Comparison of ENCODE assay signal across 9 mouse cellular contexts in genomic region chr6:45026011-45026682, GRCm38 (mm10). TPM values are rescaled to one million over a fixed set of nuclear protein-coding genes. Genes with fewer than 3 reads are reported as not detected.
DNase-seq lines count a peak whose midpoint lies in the region; ATAC-seq and TF ChIP-seq lines count a peak whose summit lies in the region.
"Had no signal": no experiment of that assay in that cellular context is flagged by ENCODE, and none has a peak within 500 bp of the region (broad histone marks: within the 10 kb centered on the region; RNA-seq: fewer than 3 reads in every experiment).

No protein-coding gene starts in this region.

- no peak overlapping the region for H3K9ac ChIP-seq in hindbrain, embryonic 11.5 days (ENCODE audit: low read depth, low read length)
- no peak overlapping the region for H3K9ac ChIP-seq in midbrain, embryonic 14.5 days (replicated peaks; ENCODE audit: low read length)
- H3K9ac ChIP-seq: heart, embryonic 15.5 days had no signal

- H3K36me3 ChIP-seq in hindbrain, embryonic 11.5 days (ENCODE audit: control insufficient read depth, insufficient read depth, low read length) = no peaks in the 10 kb centered on the region
- H3K36me3 ChIP-seq in midbrain, embryonic 14.5 days (ENCODE audit: control insufficient read depth, insufficient read depth, low read length) = no peaks in the 10 kb centered on the region
- H3K36me3 ChIP-seq: heart, embryonic 15.5 days had no signal

- ATAC-seq in hindbrain, embryonic 11.5 days (ENCODE audit: low FRiP score) = peak; percentile 84
- ATAC-seq in midbrain, embryonic 14.5 days (ENCODE audit: low FRiP score, low TSS enrichment) = peak; percentile 83
- ATAC-seq in erythroblast, adult 5-6 weeks (replicated peaks; ENCODE audit: low FRiP score, poor library complexity, severe bottlenecking) = no peak; the same call in 1 of the 2 replicates

- no peaks in the 10 kb centered on the region for H3K27me3 ChIP-seq in hindbrain, embryonic 11.5 days (ENCODE audit: control insufficient read depth, insufficient read depth, low read length)
- H3K27me3 ChIP-seq in midbrain, embryonic 14.5 days (ENCODE audit: control insufficient read depth, insufficient read depth, low read length) = no peaks in the 10 kb centered on the region
- H3K27me3 ChIP-seq: heart, embryonic 15.5 days had no signal

- no peak overlapping the region for H3K27ac ChIP-seq in cortical plate, adult 2 months (ENCODE audit: insufficient read depth, low read length)
- H3K27ac ChIP-seq in hindbrain, embryonic 11.5 days (ENCODE audit: low read depth, low read length) = no peak overlapping the region
- no peak overlapping the region for H3K27ac ChIP-seq in midbrain, embryonic 14.5 days (replicated peaks; ENCODE audit: low read depth, low read length)
- H3K27ac ChIP-seq: heart, embryonic 15.5 days had no signal

- H3K4me2 ChIP-seq in hindbrain, embryonic 11.5 days (replicated peaks; ENCODE audit: low read depth, low read length) = no peak overlapping the region
- H3K4me2 ChIP-seq in midbrain, embryonic 14.5 days (ENCODE audit: low read length) = no peak overlapping the region
- H3K4me2 ChIP-seq: heart, embryonic 15.5 days had no signal

- TF ChIP-seq POLR2A in cortical plate, adult 2 months (IDR thresholded peaks at IDR 0.05; ENCODE audit: extremely low read depth, insufficient read depth, low read length) = no peak

- intact Hi-C loops in heart, postnatal 10 days (cut with DNase I) = loop anchor here (2.0 kb wide), 3 partner anchors 933 to 1627 kb away; no protein-coding TSS in a partner anchor
- intact Hi-C loops in heart, postnatal 25 days (cut with DNase I) = loop anchor here (2.0 to 10.0 kb wide), 3 partner anchors 931 to 1631 kb away; no protein-coding TSS in a partner anchor

- no peaks in the 10 kb centered on the region for H3K9me3 ChIP-seq in hindbrain, embryonic 11.5 days (ENCODE audit: control insufficient read depth, low read length)
- H3K9me3 ChIP-seq in midbrain, embryonic 14.5 days (ENCODE audit: control insufficient read depth, low read length) = no peaks in the 10 kb centered on the region
- H3K9me3 ChIP-seq: heart, embryonic 15.5 days had no signal

- no peaks in the 10 kb centered on the region for H3K4me1 ChIP-seq in cortical plate, adult 2 months (ENCODE audit: control insufficient read depth, insufficient read depth, low read length)
- no peaks in the 10 kb centered on the region for H3K4me1 ChIP-seq in hindbrain, embryonic 11.5 days (replicated peaks; ENCODE audit: control insufficient read depth, insufficient read depth, low read length)
- no peaks in the 10 kb centered on the region for H3K4me1 ChIP-seq in midbrain, embryonic 14.5 days (ENCODE audit: control insufficient read depth, insufficient read depth, low read length)
- H3K4me1 ChIP-seq: heart, embryonic 15.5 days had no signal

- DNase-seq in heart, postnatal 10 days = peak; percentile 5 to 24
- no peak for DNase-seq in heart, postnatal 25 days (ENCODE audit: low spot score)
- peak; percentile 42 for DNase-seq in ZHBTc4 (ENCODE audit: low read depth, low spot score)
- DNase-seq in hindbrain, embryonic 11.5 days (ENCODE audit: low spot score) = peak; percentile 75
- peak; percentile 31 for DNase-seq in layer of hippocampus, adult 9-11 months
- peak; percentile 90 for DNase-seq in midbrain, embryonic 14.5 days

- peak; percentile 82 for TF ChIP-seq CTCF in cortical plate, adult 2 months (IDR thresholded peaks at IDR 0.05; ENCODE audit: extremely low read depth, insufficient read depth, low read length)

- 35% methylated on average over 9 of the region's 9 CpGs for WGBS in hindbrain, embryonic 11.5 days
- WGBS in midbrain, embryonic 14.5 days = 23% methylated on average over 9 of the region's 9 CpGs

- no peak overlapping the region for H3K4me3 ChIP-seq in cortical plate, adult 2 months (ENCODE audit: insufficient read depth, low read length)
- H3K4me3 ChIP-seq in hindbrain, embryonic 11.5 days (ENCODE audit: low read depth, low read length) = no peak overlapping the region
- no peak overlapping the region for H3K4me3 ChIP-seq in midbrain, embryonic 14.5 days (replicated peaks; ENCODE audit: low read depth, low read length)
- H3K4me3 ChIP-seq: heart, embryonic 15.5 days had no signal

RNA-seq across cellular contexts. Expression of gene Cntnap2, which starts 33.0 kb away (rescaled TPM):
- total RNA-seq in heart, postnatal 10 days (2021) = under 1 TPM in 1 of 2 experiments, not detected in 1; 0.12 TPM
- not detected for total RNA-seq in heart, postnatal 25 days (2021)
- 26.5 and 31.5 TPM in 2 replicates for polyA plus RNA-seq in cortical plate, adult 2 months (2012; rRNA removed)
- polyA plus RNA-seq in hindbrain, embryonic 11.5 days (2014; fragmentation: Nextera tagmentation; extraction: Ambion mirVana) = 14.1 and 19.5 TPM in 2 replicates
- 54.5 and 97.1 TPM in 2 replicates for polyA plus RNA-seq in midbrain, embryonic 14.5 days (2014; fragmentation: Nextera tagmentation; extraction: Ambion mirVana)
- not detected in 2 replicates for total RNA-seq in erythroblast, adult 5-6 weeks (2015; ENCODE audit: low replicate concordance)
- total RNA-seq in erythroblast, adult 5-6 weeks (2017; ENCODE audit: low replicate concordance) = not detected in 2 replicates
